Mouse (Mus musculus): ENCODE measurements around the gene Dnph1. TPM values are rescaled to one million over a fixed set of nuclear protein-coding genes. Genes with fewer than 3 reads are reported as not detected.

Gene Dnph1
- polyA plus RNA-seq, 1 experiment from 2014 or later, result 37.2 TPM

GRCm38 (mm10) chr17:46546591-46546990 lies 50.1 kb downstream of the Dnph1 start:
- H3K4me3 ChIP-seq (ENCODE audit: low read length), result peak overlapping the region; percentile 60
- H3K27me3 ChIP-seq (ENCODE audit: control insufficient read depth, insufficient read depth, low read depth, low read length), result no peaks in the 10 kb centered on the region; the same call in 1 of the 2 replicates
- 24% methylated on average over 7 of the region's 7 CpGs for WGBS
- H3K4me2 ChIP-seq (ENCODE audit: low read depth, low read length), result peak overlapping the region; percentile 90
- H3K27ac ChIP-seq (ENCODE audit: low read length), result no peak overlapping the region
- ATAC-seq (ENCODE audit: low read depth), result no peak
- H3K9me3 ChIP-seq (ENCODE audit: control insufficient read depth, low read length), result no peaks in the 10 kb centered on the region
- peaks cover 19% of the 10 kb centered on the region for H3K4me1 ChIP-seq (replicated peaks; ENCODE audit: control insufficient read depth, insufficient read depth, low read length)
- H3K36me3 ChIP-seq (ENCODE audit: control insufficient read depth, insufficient read depth, low read length), result peaks cover 28% of the 10 kb centered on the region
- H3K9ac ChIP-seq (ENCODE audit: low read length), result peak overlapping the region; percentile 76

- Histone ChIP-seq H3K9ac (ENCODE audit: low read length) (no peak overlapping the region), H3K4me3 (ENCODE audit: low read length) (peak overlapping the region; percentile 60), H3K4me1 (replicated peaks; ENCODE audit: control insufficient read depth, insufficient read depth, low read length) (peaks cover 19% of the 10 kb centered on the region), H3K36me3 (ENCODE audit: control insufficient read depth, insufficient read depth, low read length) (peaks cover 28% of the 10 kb centered on the region), H3K27ac (ENCODE audit: low read length) (no peak overlapping the region), H3K27me3 (ENCODE audit: control insufficient read depth, insufficient read depth, low read depth, low read length) (no peaks in the 10 kb centered on the region; the same call in 1 of the 2 replicates), H3K9me3 (ENCODE audit: control insufficient read depth, low read length) (no peaks in the 10 kb centered on the region), H3K4me2 (ENCODE audit: low read depth, low read length) (no peak overlapping the region)
- 24% methylated on average over 8 of the region's 8 CpGs for WGBS
- ATAC-seq (ENCODE audit: low read depth), result no peak
Observed at GRCm38 (mm10) chr17:46546995-46547394, 50.5 kb downstream of the Dnph1 start.

GRCm38 (mm10) chr17:46547923-46548322 lies 51.4 kb downstream of the Dnph1 start:
- H3K4me1 ChIP-seq (replicated peaks; ENCODE audit: control insufficient read depth, insufficient read depth, low read length), result peaks cover 26% of the 10 kb centered on the region
- no peak overlapping the region for H3K4me2 ChIP-seq (ENCODE audit: low read depth, low read length)
- WGBS, result 30% methylated on average over 3 of the region's 3 CpGs
- peaks cover 30% of the 10 kb centered on the region for H3K36me3 ChIP-seq (ENCODE audit: control insufficient read depth, insufficient read depth, low read length)
- no peaks in the 10 kb centered on the region for H3K9me3 ChIP-seq (ENCODE audit: control insufficient read depth, low read length)
- no peak overlapping the region for H3K9ac ChIP-seq (ENCODE audit: low read length)
- no peak overlapping the region for H3K4me3 ChIP-seq (ENCODE audit: low read length)
- H3K27me3 ChIP-seq (ENCODE audit: control insufficient read depth, insufficient read depth, low read depth, low read length), result no peaks in the 10 kb centered on the region; the same call in 1 of the 2 replicates
- no peak for ATAC-seq (ENCODE audit: low read depth)
- no peak overlapping the region for H3K27ac ChIP-seq (ENCODE audit: low read length)

- Histone ChIP-seq H3K36me3 (ENCODE audit: control insufficient read depth, insufficient read depth, low read length) (peaks cover 30% of the 10 kb centered on the region), H3K4me1 (replicated peaks; ENCODE audit: control insufficient read depth, insufficient read depth, low read length) (peaks cover 34% of the 10 kb centered on the region), H3K9me3 (ENCODE audit: control insufficient read depth, low read length) (no peaks in the 10 kb centered on the region), H3K4me2 (ENCODE audit: low read depth, low read length) (no peak overlapping the region), H3K27me3 (ENCODE audit: control insufficient read depth, insufficient read depth, low read depth, low read length) (no peaks in the 10 kb centered on the region; the same call in 1 of the 2 replicates), H3K4me3 (ENCODE audit: low read length) (no peak overlapping the region), H3K9ac (ENCODE audit: low read length) (no peak overlapping the region), H3K27ac (ENCODE audit: low read length) (no peak overlapping the region)
- WGBS, result 62% methylated on average over 11 of the region's 11 CpGs
- no peak for ATAC-seq (ENCODE audit: low read depth)
Observed at GRCm38 (mm10) chr17:46548741-46549140, 52.2 kb downstream of the Dnph1 start.

- H3K4me3 ChIP-seq (ENCODE audit: low read length), result no peak overlapping the region
- no peak overlapping the region for H3K9ac ChIP-seq (ENCODE audit: low read length)
- 34% methylated on average over 8 of the region's 8 CpGs for WGBS
- peaks cover 30% of the 10 kb centered on the region for H3K36me3 ChIP-seq (ENCODE audit: control insufficient read depth, insufficient read depth, low read length)
- no peak overlapping the region for H3K4me2 ChIP-seq (ENCODE audit: low read depth, low read length)
- peaks cover 39% of the 10 kb centered on the region for H3K4me1 ChIP-seq (replicated peaks; ENCODE audit: control insufficient read depth, insufficient read depth, low read length)
- H3K9me3 ChIP-seq (ENCODE audit: control insufficient read depth, low read length), result no peaks in the 10 kb centered on the region
- H3K27me3 ChIP-seq (ENCODE audit: control insufficient read depth, insufficient read depth, low read depth, low read length), result no peaks in the 10 kb centered on the region; the same call in 1 of the 2 replicates
- no peak overlapping the region for H3K27ac ChIP-seq (ENCODE audit: low read length)
- ATAC-seq (ENCODE audit: low read depth), result no peak
Observed at GRCm38 (mm10) chr17:46549193-46549592, 52.7 kb downstream of the Dnph1 start.

Other genes starting within 250 kb of the Dnph1 start
- 90.6 and 91.2 TPM in 2 replicates for gene Polr1c, start 248.7 kb upstream of the Dnph1 start, polyA plus RNA-seq (2015; fragmentation: Nextera tagmentation; extraction: Ambion mirVana)
- gene Yipf3, start 248.6 kb upstream of the Dnph1 start, polyA plus RNA-seq (2015; fragmentation: Nextera tagmentation; extraction: Ambion mirVana), result 114 and 120 TPM in 2 replicates
- 0.69 and 0.93 TPM in 2 replicates for gene Lrrc73, start 243.2 kb upstream of the Dnph1 start, polyA plus RNA-seq (2015; fragmentation: Nextera tagmentation; extraction: Ambion mirVana)
- 39.1 and 40.8 TPM in 2 replicates for gene Tjap1, start 213.7 kb upstream of the Dnph1 start, polyA plus RNA-seq (2015; fragmentation: Nextera tagmentation; extraction: Ambion mirVana)
- gene Dlk2, start 199.3 kb upstream of the Dnph1 start, polyA plus RNA-seq (2015; fragmentation: Nextera tagmentation; extraction: Ambion mirVana), result 3.1 and 4.0 TPM in 2 replicates
- gene Abcc10, start 168.4 kb upstream of the Dnph1 start, polyA plus RNA-seq (2015; fragmentation: Nextera tagmentation; extraction: Ambion mirVana), result 5.3 and 5.5 TPM in 2 replicates
- 6.0 and 7.0 TPM in 2 replicates for gene Zfp318, start 113.0 kb upstream of the Dnph1 start, polyA plus RNA-seq (2015; fragmentation: Nextera tagmentation; extraction: Ambion mirVana)
- 3.3 and 8.2 TPM in 2 replicates for gene Crip3, start 67.8 kb upstream of the Dnph1 start, polyA plus RNA-seq (2015; fragmentation: Nextera tagmentation; extraction: Ambion mirVana)
- 0.28 TPM in 1 of 2 replicates, not detected in the other for gene Slc22a7, start 58.3 kb upstream of the Dnph1 start, polyA plus RNA-seq (2015; fragmentation: Nextera tagmentation; extraction: Ambion mirVana)
- gene Ttbk1, start 9.0 kb upstream of the Dnph1 start, polyA plus RNA-seq (2015; fragmentation: Nextera tagmentation; extraction: Ambion mirVana), result 0.03 and 0.05 TPM in 2 replicates
- 4.0 and 4.1 TPM in 2 replicates for gene Cul9, start 49.7 kb downstream of the Dnph1 start, polyA plus RNA-seq (2015; fragmentation: Nextera tagmentation; extraction: Ambion mirVana)
- gene Srf, start 59.5 kb downstream of the Dnph1 start, polyA plus RNA-seq (2015; fragmentation: Nextera tagmentation; extraction: Ambion mirVana), result 6.1 and 6.5 TPM in 2 replicates
- 141 and 143 TPM in 2 replicates for gene Ptk7, start 132.8 kb downstream of the Dnph1 start, polyA plus RNA-seq (2015; fragmentation: Nextera tagmentation; extraction: Ambion mirVana)
- gene Klc4, start 149.3 kb downstream of the Dnph1 start, polyA plus RNA-seq (2015; fragmentation: Nextera tagmentation; extraction: Ambion mirVana), result 27.6 and 30.8 TPM in 2 replicates
- 93.0 and 97.4 TPM in 2 replicates for gene Mrpl2, start 149.5 kb downstream of the Dnph1 start, polyA plus RNA-seq (2015; fragmentation: Nextera tagmentation; extraction: Ambion mirVana)
- gene Cul7, start 153.6 kb downstream of the Dnph1 start, polyA plus RNA-seq (2015; fragmentation: Nextera tagmentation; extraction: Ambion mirVana), result 49.1 and 50.8 TPM in 2 replicates
- 51.4 and 51.6 TPM in 2 replicates for gene Rrp36, start 177.6 kb downstream of the Dnph1 start, polyA plus RNA-seq (2015; fragmentation: Nextera tagmentation; extraction: Ambion mirVana)
- 129 and 137 TPM in 2 replicates for gene Mea1, start 182.1 kb downstream of the Dnph1 start, polyA plus RNA-seq (2015; fragmentation: Nextera tagmentation; extraction: Ambion mirVana)
- 115 TPM in 2 replicates for gene Klhdc3, start 184.2 kb downstream of the Dnph1 start, polyA plus RNA-seq (2015; fragmentation: Nextera tagmentation; extraction: Ambion mirVana)
- 90.7 and 94.7 TPM in 2 replicates for gene Ppp2r5d, start 208.4 kb downstream of the Dnph1 start, polyA plus RNA-seq (2015; fragmentation: Nextera tagmentation; extraction: Ambion mirVana)
- gene Pex6, start 214.8 kb downstream of the Dnph1 start, polyA plus RNA-seq (2015; fragmentation: Nextera tagmentation; extraction: Ambion mirVana), result 22.1 and 24.2 TPM in 2 replicates
- gene Gnmt, start 232.5 kb downstream of the Dnph1 start, polyA plus RNA-seq (2015; fragmentation: Nextera tagmentation; extraction: Ambion mirVana), result 2.5 and 5.2 TPM in 2 replicates